Mouse (Mus musculus): ENCODE data around the gene Gal3st2. TPM values are rescaled to one million over a fixed set of nuclear protein-coding genes. Genes with fewer than 3 reads are reported as not detected.
A peak's percentile ranks its signal among the peaks of the same experiment; 100 is the strongest.
"Not testable (repeated sequence)": the region's sequence is repeated elsewhere in the genome, so short reads cannot be mapped to it uniquely, and the experiment has no call there.

The Gal3st2 gene
- polyA plus RNA-seq, 1 experiment from 2014 or later, result 0.13 TPM

DNA sequence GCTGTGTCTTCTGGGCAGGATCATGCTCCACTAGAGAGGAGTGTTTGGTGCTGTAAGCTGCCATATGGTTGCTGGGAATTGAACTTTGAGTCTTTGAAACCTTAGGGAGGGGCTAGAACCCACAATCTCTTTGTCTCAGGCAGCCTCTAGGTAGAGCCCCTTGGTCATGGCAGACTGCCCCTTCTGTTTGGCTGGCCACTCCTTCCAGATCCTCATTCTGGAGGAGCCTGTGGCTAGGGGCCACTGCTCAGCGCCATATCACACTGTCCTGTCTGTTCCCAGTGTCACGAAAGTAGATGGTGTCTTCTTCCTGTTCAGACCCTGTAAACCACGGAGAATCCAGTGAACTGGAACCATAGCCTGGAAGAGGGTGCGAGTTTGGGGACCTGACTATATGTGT lies 5.3 kb upstream of the Gal3st2 start:
- not testable (repeated sequence) for H3K4me2 ChIP-seq (ENCODE audit: low read depth, low read length); H3K27me3 ChIP-seq (replicated peaks; ENCODE audit: control insufficient read depth, insufficient read depth, low read length); H3K27ac ChIP-seq (ENCODE audit: low read length); H3K9me3 ChIP-seq (ENCODE audit: control insufficient read depth, low read length); H3K9ac ChIP-seq (ENCODE audit: low read depth, low read length); H3K36me3 ChIP-seq (ENCODE audit: control insufficient read depth, insufficient read depth, low read length); H3K4me3 ChIP-seq (ENCODE audit: low read length); H3K4me1 ChIP-seq (ENCODE audit: control insufficient read depth, insufficient read depth, low read length); ATAC-seq
- WGBS, result 89% methylated on average over 4 of the region's 4 CpGs

DNA sequence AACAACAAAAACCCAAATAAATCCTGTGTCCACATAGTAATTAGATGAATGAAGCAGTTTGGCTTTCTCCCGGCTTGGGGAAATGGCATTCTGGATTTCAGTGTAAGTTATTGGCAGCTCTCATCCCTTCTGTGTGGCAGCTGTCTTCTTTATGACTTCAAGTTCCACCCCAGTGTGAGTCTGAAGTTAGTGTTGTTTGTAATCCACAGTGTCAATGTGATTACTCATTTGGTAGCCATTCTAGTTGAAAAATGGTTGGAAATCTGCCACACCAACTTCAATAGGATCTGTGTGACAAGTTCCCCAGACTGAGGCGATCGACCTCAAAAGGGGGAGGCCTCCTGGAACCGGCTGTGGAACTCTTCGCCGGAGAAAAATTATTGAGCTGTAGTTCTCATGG lies 3.7 kb upstream of the Gal3st2 start:
- Histone ChIP-seq H3K9ac (ENCODE audit: low read depth, low read length) (no peak overlapping the region), H3K9me3 (ENCODE audit: control insufficient read depth, low read length) (no peaks in the 10 kb centered on the region), H3K4me2 (ENCODE audit: low read depth, low read length) (no peak overlapping the region), H3K27me3 (replicated peaks; ENCODE audit: control insufficient read depth, insufficient read depth, low read length) (no peaks in the 10 kb centered on the region), H3K4me1 (ENCODE audit: control insufficient read depth, insufficient read depth, low read length) (no peaks in the 10 kb centered on the region), H3K4me3 (ENCODE audit: low read length) (no peak overlapping the region), H3K27ac (ENCODE audit: low read length) (no peak overlapping the region), H3K36me3 (ENCODE audit: control insufficient read depth, insufficient read depth, low read length) (no peaks in the 10 kb centered on the region)
- 48% methylated on average over 6 of the region's 6 CpGs for WGBS
- ATAC-seq, result no peak

DNA sequence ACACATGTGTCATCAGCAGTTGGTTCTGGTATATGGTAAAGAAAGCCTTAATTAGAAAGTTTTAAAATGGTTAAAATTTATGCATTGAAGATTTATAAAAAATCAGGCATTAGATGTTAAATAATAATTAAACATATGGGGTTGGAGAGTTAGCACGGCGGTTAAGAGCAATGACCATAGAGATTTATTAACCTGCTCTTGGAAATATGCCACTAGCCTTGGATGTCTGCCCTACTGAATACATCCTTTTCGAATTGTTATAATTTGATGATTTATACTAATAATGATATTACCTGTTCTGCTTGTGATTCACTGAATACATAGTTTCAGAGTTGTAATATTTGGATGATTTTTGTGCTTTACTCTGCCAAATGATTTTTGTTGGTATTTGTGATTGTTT lies 3.1 kb upstream of the Gal3st2 start:
- H3K9me3 ChIP-seq (ENCODE audit: control insufficient read depth, low read length), result no peaks in the 10 kb centered on the region
- no peak overlapping the region for H3K4me2 ChIP-seq (ENCODE audit: low read depth, low read length)
- H3K4me1 ChIP-seq (ENCODE audit: control insufficient read depth, insufficient read depth, low read length), result no peaks in the 10 kb centered on the region
- 58% methylated on average over 3 of the region's 3 CpGs for WGBS
- H3K27ac ChIP-seq (ENCODE audit: low read length), result no peak overlapping the region
- no peak overlapping the region for H3K4me3 ChIP-seq (ENCODE audit: low read length)
- no peaks in the 10 kb centered on the region for H3K27me3 ChIP-seq (replicated peaks; ENCODE audit: control insufficient read depth, insufficient read depth, low read length)
- no peak overlapping the region for H3K9ac ChIP-seq (ENCODE audit: low read depth, low read length)
- no peak for ATAC-seq
- no peaks in the 10 kb centered on the region for H3K36me3 ChIP-seq (ENCODE audit: control insufficient read depth, insufficient read depth, low read length)

DNA sequence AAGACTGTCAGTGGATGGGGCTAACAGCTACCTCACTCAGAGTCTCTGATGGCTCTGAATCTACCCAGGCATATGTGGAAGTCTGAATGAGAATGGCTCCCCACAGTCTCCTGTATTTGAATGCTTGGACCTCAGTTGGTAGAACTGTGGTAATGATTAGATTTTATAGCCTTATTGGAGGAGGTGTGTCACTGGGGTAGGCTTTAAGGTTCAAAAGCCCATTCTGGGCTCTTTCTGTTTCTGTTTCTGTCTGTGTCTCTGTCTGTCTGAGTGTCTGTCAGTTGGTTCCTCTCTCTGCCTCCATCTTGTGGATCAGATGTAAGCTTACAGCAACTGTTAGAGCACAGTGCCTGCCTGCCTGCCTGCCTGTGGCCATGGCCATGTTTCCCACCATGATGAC lies 1.5 kb upstream of the Gal3st2 start:
- Histone ChIP-seq H3K9me3 (ENCODE audit: control insufficient read depth, low read length) (no peaks in the 10 kb centered on the region), H3K4me1 (ENCODE audit: control insufficient read depth, insufficient read depth, low read length) (no peaks in the 10 kb centered on the region), H3K27me3 (replicated peaks; ENCODE audit: control insufficient read depth, insufficient read depth, low read length) (no peaks in the 10 kb centered on the region), H3K27ac (ENCODE audit: low read length) (no peak overlapping the region), H3K4me3 (ENCODE audit: low read length) (no peak overlapping the region), H3K4me2 (ENCODE audit: low read depth, low read length) (no peak overlapping the region), H3K9ac (ENCODE audit: low read depth, low read length) (no peak overlapping the region), H3K36me3 (ENCODE audit: control insufficient read depth, insufficient read depth, low read length) (no peaks in the 10 kb centered on the region)
- ATAC-seq, result peak; percentile 77

DNA sequence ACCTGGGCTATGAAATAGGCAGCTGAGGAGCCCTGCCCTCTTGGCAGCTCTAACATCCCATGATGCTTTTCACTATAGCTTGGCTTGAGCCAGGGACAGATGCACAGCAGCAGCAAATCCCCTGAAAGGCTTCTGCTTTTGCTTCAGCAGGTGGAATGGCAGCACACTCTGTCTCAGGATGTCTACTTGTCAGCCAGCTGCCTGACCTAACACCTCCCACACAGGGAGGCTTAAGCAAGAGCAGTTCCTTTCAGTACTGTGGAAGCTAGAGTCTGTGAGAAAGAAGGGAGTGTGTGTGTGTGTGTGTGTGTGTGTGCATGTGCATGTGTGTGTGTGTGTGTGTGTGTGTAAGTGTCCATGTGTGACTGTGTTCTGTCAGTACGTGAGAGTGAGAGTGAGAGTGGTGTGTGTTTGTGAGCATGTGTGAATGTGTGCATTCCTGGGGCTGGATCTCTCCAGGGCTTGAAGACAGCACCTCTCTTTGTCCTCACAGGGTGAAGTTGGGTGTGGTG lies 10.5 kb downstream of the Gal3st2 start:
- H3K27ac ChIP-seq (ENCODE audit: low read length); H3K4me1 ChIP-seq (ENCODE audit: control insufficient read depth, insufficient read depth, low read length); ATAC-seq; H3K27me3 ChIP-seq (replicated peaks; ENCODE audit: control insufficient read depth, insufficient read depth, low read length); H3K9ac ChIP-seq (ENCODE audit: low read depth, low read length); H3K4me2 ChIP-seq (ENCODE audit: low read depth, low read length); H3K4me3 ChIP-seq (ENCODE audit: low read length); H3K9me3 ChIP-seq (ENCODE audit: control insufficient read depth, low read length); H3K36me3 ChIP-seq (ENCODE audit: control insufficient read depth, insufficient read depth, low read length): not testable (repeated sequence)
- WGBS, result 44% methylated on average over 1 of the region's 1 CpGs

DNA sequence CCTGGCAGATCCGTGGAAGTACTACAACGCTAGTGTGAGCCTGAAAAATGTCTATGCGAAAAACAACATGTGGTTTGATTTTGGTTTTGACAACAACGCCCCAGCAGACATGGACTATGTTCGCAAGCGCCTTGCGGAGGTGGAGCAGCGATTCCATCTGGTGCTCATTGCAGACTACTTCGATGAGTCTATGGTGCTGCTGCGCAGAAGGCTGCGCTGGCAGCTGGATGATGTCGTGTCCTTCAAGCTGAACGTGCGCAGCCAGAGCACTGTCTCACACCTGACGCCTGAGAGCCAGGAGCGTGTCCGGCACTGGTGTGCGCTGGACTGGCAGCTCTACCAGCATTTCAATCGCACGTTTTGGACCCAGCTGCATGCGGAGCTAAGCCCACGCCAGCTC lies 13.3 kb downstream of the Gal3st2 start:
- H3K4me1 ChIP-seq (ENCODE audit: control insufficient read depth, insufficient read depth, low read length); H3K27ac ChIP-seq (ENCODE audit: low read length); H3K36me3 ChIP-seq (ENCODE audit: control insufficient read depth, insufficient read depth, low read length); H3K27me3 ChIP-seq (replicated peaks; ENCODE audit: control insufficient read depth, insufficient read depth, low read length); ATAC-seq; H3K4me3 ChIP-seq (ENCODE audit: low read length); H3K9me3 ChIP-seq (ENCODE audit: control insufficient read depth, low read length); H3K4me2 ChIP-seq (ENCODE audit: low read depth, low read length); H3K9ac ChIP-seq (ENCODE audit: low read depth, low read length): not testable (repeated sequence)
- WGBS, result 89% methylated on average over 11 of the region's 22 CpGs

DNA sequence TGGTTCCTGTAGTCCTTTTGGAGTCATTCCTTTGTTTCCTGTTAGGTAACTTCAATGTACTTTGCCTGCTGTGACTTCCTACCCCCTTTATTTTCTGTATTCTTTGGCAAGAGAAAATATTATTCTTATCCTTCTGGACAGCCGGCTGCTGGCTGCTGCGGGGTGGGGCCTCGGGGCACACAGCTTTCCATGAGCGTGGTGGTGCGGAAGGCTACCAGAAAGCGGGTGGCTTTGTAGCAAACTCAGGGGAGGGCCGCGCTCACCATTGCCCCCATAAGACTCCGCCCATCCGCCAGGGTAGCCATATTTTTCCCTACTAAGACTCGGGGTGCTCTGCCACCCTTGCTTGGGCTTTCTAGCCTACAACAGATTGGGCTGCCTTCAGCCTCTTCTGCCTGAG lies 20.7 kb downstream of the Gal3st2 start:
- H3K4me2 ChIP-seq (ENCODE audit: low read depth, low read length); H3K4me3 ChIP-seq (ENCODE audit: low read length); H3K9me3 ChIP-seq (ENCODE audit: control insufficient read depth, low read length); H3K27ac ChIP-seq (ENCODE audit: low read length); H3K9ac ChIP-seq (ENCODE audit: low read depth, low read length); H3K4me1 ChIP-seq (ENCODE audit: control insufficient read depth, insufficient read depth, low read length); H3K27me3 ChIP-seq (replicated peaks; ENCODE audit: control insufficient read depth, insufficient read depth, low read length); H3K36me3 ChIP-seq (ENCODE audit: control insufficient read depth, insufficient read depth, low read length): not testable (repeated sequence)
- ATAC-seq, result peak; percentile 70
- no CpG with 5 or more reads among the region's 11 CpGs for WGBS

DNA sequence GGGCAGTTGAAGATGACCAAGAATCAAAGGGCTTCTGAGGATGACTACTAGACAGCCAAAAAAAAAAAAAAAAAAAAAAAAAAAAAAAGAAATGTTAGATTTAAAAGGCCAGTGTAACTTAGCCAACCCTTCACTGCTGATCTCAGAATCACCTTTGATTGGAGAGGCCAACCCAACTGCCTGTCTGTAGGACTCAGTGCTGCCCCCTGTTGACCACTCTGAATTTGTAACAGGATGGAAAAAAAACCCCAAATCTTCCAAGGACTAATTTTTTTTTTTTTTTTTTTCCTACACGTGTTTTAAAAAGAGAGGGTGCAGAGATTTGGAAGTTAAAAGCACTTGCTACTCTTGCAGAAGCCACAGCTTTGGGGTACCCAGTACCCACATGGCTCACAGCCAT lies 29.8 kb downstream of the Gal3st2 start:
- H3K4me2 ChIP-seq (ENCODE audit: low read depth, low read length); ATAC-seq; H3K4me1 ChIP-seq (ENCODE audit: control insufficient read depth, insufficient read depth, low read length); H3K9me3 ChIP-seq (ENCODE audit: control insufficient read depth, low read length); H3K27ac ChIP-seq (ENCODE audit: low read length); H3K9ac ChIP-seq (ENCODE audit: low read depth, low read length); H3K27me3 ChIP-seq (replicated peaks; ENCODE audit: control insufficient read depth, insufficient read depth, low read length); H3K36me3 ChIP-seq (ENCODE audit: control insufficient read depth, insufficient read depth, low read length); H3K4me3 ChIP-seq (ENCODE audit: low read length): not testable (repeated sequence)
- WGBS, result 67% methylated on average over 1 of the region's 1 CpGs

DNA sequence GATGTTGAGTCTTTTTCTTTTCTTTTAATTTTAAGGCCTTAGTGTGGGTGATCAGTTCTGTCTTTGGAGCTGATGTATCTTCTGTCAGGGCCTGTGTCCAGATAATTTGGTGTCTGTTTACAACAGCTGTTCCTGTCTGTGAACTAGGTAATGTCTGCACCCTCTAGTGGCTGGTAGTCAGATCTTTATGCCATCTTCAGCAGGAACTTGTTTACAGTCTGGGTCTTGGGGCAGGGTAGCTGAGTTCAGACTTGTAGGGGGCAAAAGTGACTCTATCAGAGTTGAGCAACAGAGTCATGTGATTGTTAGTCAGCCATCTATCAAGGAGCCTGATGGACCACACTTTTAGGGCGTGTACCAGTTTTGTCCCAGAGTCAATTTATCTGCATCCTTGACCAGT lies 36.3 kb downstream of the Gal3st2 start:
- not testable (repeated sequence) for H3K27me3 ChIP-seq (replicated peaks; ENCODE audit: control insufficient read depth, insufficient read depth, low read length); H3K9ac ChIP-seq (ENCODE audit: low read depth, low read length); H3K36me3 ChIP-seq (ENCODE audit: control insufficient read depth, insufficient read depth, low read length); H3K9me3 ChIP-seq (ENCODE audit: control insufficient read depth, low read length); H3K4me3 ChIP-seq (ENCODE audit: low read length); H3K4me2 ChIP-seq (ENCODE audit: low read depth, low read length); H3K27ac ChIP-seq (ENCODE audit: low read length); H3K4me1 ChIP-seq (ENCODE audit: control insufficient read depth, insufficient read depth, low read length)
- ATAC-seq, result peak; percentile 71
- WGBS, result no CpG with 5 or more reads among the region's 1 CpGs

DNA sequence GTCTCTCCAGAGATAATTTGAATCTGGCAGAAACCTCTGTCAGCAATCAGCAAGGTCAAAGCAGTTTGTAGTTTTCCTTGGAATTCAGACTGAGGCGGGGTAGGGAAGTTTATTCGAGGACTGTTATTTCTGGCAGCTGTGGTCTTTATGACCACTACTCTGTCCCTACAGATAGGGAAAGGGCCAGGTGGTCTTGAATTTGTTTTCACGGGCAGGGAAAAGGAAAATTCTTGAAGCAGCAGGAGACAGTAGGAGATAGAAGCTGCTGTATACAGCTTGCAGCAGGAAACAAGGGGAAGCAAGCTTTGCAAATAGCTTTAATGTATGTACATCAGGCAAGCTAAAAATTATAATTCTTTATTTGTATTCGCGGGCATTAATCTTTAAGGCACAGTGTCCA lies 40.2 kb downstream of the Gal3st2 start:
- H3K9me3 ChIP-seq (ENCODE audit: control insufficient read depth, low read length); H3K9ac ChIP-seq (ENCODE audit: low read depth, low read length); H3K4me3 ChIP-seq (ENCODE audit: low read length); H3K27ac ChIP-seq (ENCODE audit: low read length); ATAC-seq; H3K4me1 ChIP-seq (ENCODE audit: control insufficient read depth, insufficient read depth, low read length); H3K4me2 ChIP-seq (ENCODE audit: low read depth, low read length); H3K27me3 ChIP-seq (replicated peaks; ENCODE audit: control insufficient read depth, insufficient read depth, low read length); H3K36me3 ChIP-seq (ENCODE audit: control insufficient read depth, insufficient read depth, low read length): not testable (repeated sequence)
- 15% methylated on average over 3 of the region's 5 CpGs for WGBS
